Mouse (Mus musculus) cerebellum, adult (tissue): ENCODE results near the gene Dicer1.

ENCODE experiments used
- ATAC-seq: cut with Nextera tagmentation; 2 replicates; pipeline ENCODE4 v1.9.2; 2017; ENCODE audit warnings: mild to moderate bottlenecking, moderate library complexity, mixed read lengths; ENCODE audit not compliant: insufficient number of reproducible peaks, low FRiP score, low TSS enrichment

Dicer1 gene

GRCm38 (mm10) chr12:104679121-104679818 lies 72.5 kb downstream of the Dicer1 start:
- ATAC-seq, result no peak

- no peak for ATAC-seq
These were observed 73.3 kb downstream of the Dicer1 start for GRCm38 (mm10) chr12:104678462-104678861.

GRCm38 (mm10) chr12:104677371-104677924 lies 74.3 kb downstream of the Dicer1 start:
- ATAC-seq, result no peak

- ATAC-seq, result no peak
These were observed 75.0 kb downstream of the Dicer1 start for GRCm38 (mm10) chr12:104676535-104677370.

- no peak for ATAC-seq
These were observed 78.8 kb downstream of the Dicer1 start for GRCm38 (mm10) chr12:104672976-104673375.

- no peak for ATAC-seq
These were observed 79.3 kb downstream of the Dicer1 start for GRCm38 (mm10) chr12:104672406-104672805.

- no peak for ATAC-seq
These were observed 83.9 kb downstream of the Dicer1 start for GRCm38 (mm10) chr12:104667846-104668245.

- no peak for ATAC-seq
These were observed 85.8 kb downstream of the Dicer1 start for GRCm38 (mm10) chr12:104665951-104666350.

GRCm38 (mm10) chr12:104665521-104665920 lies 86.2 kb downstream of the Dicer1 start:
- no peak for ATAC-seq

GRCm38 (mm10) chr12:104656146-104656545 lies 95.6 kb downstream of the Dicer1 start:
- no peak for ATAC-seq

GRCm38 (mm10) chr12:104655006-104655405 lies 96.7 kb downstream of the Dicer1 start:
- no peak for ATAC-seq

- no peak for ATAC-seq
These were observed 99.7 kb downstream of the Dicer1 start for GRCm38 (mm10) chr12:104652021-104652420.

GRCm38 (mm10) chr12:104651269-104651668 lies 100.5 kb downstream of the Dicer1 start:
- ATAC-seq, result no peak

GRCm38 (mm10) chr12:104650510-104651260 lies 101.1 kb downstream of the Dicer1 start:
- ATAC-seq, result no peak

- no peak for ATAC-seq
These were observed 103.4 kb downstream of the Dicer1 start for GRCm38 (mm10) chr12:104648366-104648765.

- ATAC-seq, result no peak
These were observed 109.4 kb downstream of the Dicer1 start for GRCm38 (mm10) chr12:104642337-104642736.

GRCm38 (mm10) chr12:104640934-104641333 lies 110.8 kb downstream of the Dicer1 start:
- no peak for ATAC-seq

- ATAC-seq, result no peak
These were observed 113.6 kb downstream of the Dicer1 start for GRCm38 (mm10) chr12:104638156-104638555.
